Mouse (Mus musculus) left cerebral cortex, adult 8-10 months (tissue): ENCODE results near the gene Palm. TPM values are rescaled to one million over a fixed set of nuclear protein-coding genes. Genes with fewer than 3 reads are reported as not detected.

ENCODE experiments used
- microRNA-seq, 2 experiments: library from miRNA; unstranded; fragments of <30 nt; microRNA quantifications; one replicate each; pipeline ENCODE4 v1.2.0; 2022
- total RNA-seq, 4 experiments: library from RNA; stranded (reverse); gene quantifications; 2 replicates each; pipeline ENCODE4 v1.2.4; 2022

The Palm gene
- total RNA-seq, 4 experiments from 2014 or later, result 265 to 281 (median 267) TPM

Small RNA genes within 50 kb of the gene (microRNA-seq; reads per million reads assigned to microRNA genes)
- 0 reads per million in 2 experiments for gene Mir6910

Other genes with a start within 250 kb of the Palm start
- gene Mier2, start 238.4 kb upstream of the Palm start, total RNA-seq, result 10 to 100 TPM; 43.1 to 48.8 (median 47.9) TPM
- gene Theg, start 206.2 kb upstream of the Palm start, total RNA-seq, result 1 to 10 TPM in 1 of 4 experiments, under 1 TPM in 3; 0.33 to 1.3 (median 0.90) TPM
- gene C2cd4c, start 179.5 kb upstream of the Palm start, total RNA-seq, result 10 to 100 TPM; 16.1 to 18.6 (median 17.1) TPM
- gene Shc2, start 155.7 kb upstream of the Palm start, total RNA-seq, result 10 to 100 TPM; 40.2 to 48.4 (median 43.4) TPM
- gene Odf3l2, start 147.8 kb upstream of the Palm start, total RNA-seq, result under 1 TPM; 0.42 to 0.70 (median 0.47) TPM
- under 1 TPM in 1 of 4 experiments, not detected in 3; 0.35 TPM for gene Madcam1, start 129.0 kb upstream of the Palm start, total RNA-seq
- gene Tpgs1, start 124.2 kb upstream of the Palm start, total RNA-seq, result 10 to 100 TPM; 65.1 to 74.5 (median 69.8) TPM
- gene Cdc34, start 111.4 kb upstream of the Palm start, total RNA-seq, result 10 to 100 TPM; 65.7 to 72.5 (median 70.4) TPM
- gene Gzmm, start 104.6 kb upstream of the Palm start, total RNA-seq, result 1 to 10 TPM; 2.2 to 3.6 (median 3.2) TPM
- 100 to 1,000 TPM; 545 to 609 (median 570) TPM for gene Bsg, start 89.1 kb upstream of the Palm start, total RNA-seq
- gene Hcn2, start 76.9 kb upstream of the Palm start, total RNA-seq, result 100 to 1,000 TPM; 162 to 182 (median 166) TPM
- gene Polrmt, start 47.0 kb upstream of the Palm start, total RNA-seq, result 10 to 100 TPM; 47.9 to 56.7 (median 51.6) TPM
- 1 to 10 TPM; 4.7 to 5.9 (median 5.8) TPM for gene Fgf22, start 38.5 kb upstream of the Palm start, total RNA-seq
- 10 to 100 TPM; 76.8 to 92.1 (median 86.8) TPM for gene Rnf126, start 26.6 kb upstream of the Palm start, total RNA-seq
- gene Fstl3, start 16.3 kb upstream of the Palm start, total RNA-seq, result 1 to 10 TPM; 2.5 to 3.6 (median 2.7) TPM
- gene Prss57, start 2.6 kb upstream of the Palm start, total RNA-seq, result under 1 TPM; 0.14 to 0.63 (median 0.39) TPM
- under 1 TPM; 0.32 to 0.89 (median 0.54) TPM for gene Misp, start 27.4 kb downstream of the Palm start, total RNA-seq
- gene Ptbp1, start 60.9 kb downstream of the Palm start, total RNA-seq, result 10 to 100 TPM; 59.3 to 67.3 (median 63.6) TPM
- gene Prtn3, start 80.9 kb downstream of the Palm start, total RNA-seq, result 1 to 10 TPM; 2.4 to 3.2 (median 2.7) TPM
- 10 to 100 TPM; 49.7 to 56.0 (median 52.7) TPM for gene Plppr3, start 81.1 kb downstream of the Palm start, total RNA-seq
- gene Elane, start 92.7 kb downstream of the Palm start, total RNA-seq, result not detected
- not detected for gene Cfd, start 97.3 kb downstream of the Palm start, total RNA-seq
- 10 to 100 TPM; 51.9 to 68.0 (median 61.4) TPM for gene Med16, start 115.4 kb downstream of the Palm start, total RNA-seq
- gene Gm26602, start 117.3 kb downstream of the Palm start, total RNA-seq, result not detected
- 1 to 10 TPM; 5.8 to 8.3 (median 6.4) TPM for gene Kiss1r, start 123.4 kb downstream of the Palm start, total RNA-seq
- 100 to 1,000 TPM; 312 to 357 (median 346) TPM for gene R3hdm4, start 127.6 kb downstream of the Palm start, total RNA-seq
- gene Arid3a, start 133.5 kb downstream of the Palm start, total RNA-seq, result 1 to 10 TPM; 5.0 to 7.8 (median 7.5) TPM
- 10 to 100 TPM; 38.5 to 48.2 (median 44.6) TPM for gene Wdr18, start 166.6 kb downstream of the Palm start, total RNA-seq
- under 1 TPM; 0.23 to 0.30 (median 0.24) TPM for gene Grin3b, start 177.1 kb downstream of the Palm start, total RNA-seq
- 100 to 1,000 TPM; 105 to 117 (median 113) TPM for gene Tmem259, start 190.8 kb downstream of the Palm start, total RNA-seq
- gene Cnn2, start 195.0 kb downstream of the Palm start, total RNA-seq, result 1 to 10 TPM; 5.4 to 6.7 (median 6.3) TPM
- 10 to 100 TPM; 11.0 to 12.3 (median 12.0) TPM for gene Abca7, start 202.9 kb downstream of the Palm start, total RNA-seq
- 1 to 10 TPM; 3.6 to 9.6 (median 6.0) TPM for gene Arhgap45, start 223.1 kb downstream of the Palm start, total RNA-seq
- gene Polr2e, start 246.2 kb downstream of the Palm start, total RNA-seq, result 10 to 100 TPM; 64.7 to 80.4 (median 72.9) TPM